Comparison of ENCODE assay signal across 7 mouse cellular contexts in the genomic region with DNA sequence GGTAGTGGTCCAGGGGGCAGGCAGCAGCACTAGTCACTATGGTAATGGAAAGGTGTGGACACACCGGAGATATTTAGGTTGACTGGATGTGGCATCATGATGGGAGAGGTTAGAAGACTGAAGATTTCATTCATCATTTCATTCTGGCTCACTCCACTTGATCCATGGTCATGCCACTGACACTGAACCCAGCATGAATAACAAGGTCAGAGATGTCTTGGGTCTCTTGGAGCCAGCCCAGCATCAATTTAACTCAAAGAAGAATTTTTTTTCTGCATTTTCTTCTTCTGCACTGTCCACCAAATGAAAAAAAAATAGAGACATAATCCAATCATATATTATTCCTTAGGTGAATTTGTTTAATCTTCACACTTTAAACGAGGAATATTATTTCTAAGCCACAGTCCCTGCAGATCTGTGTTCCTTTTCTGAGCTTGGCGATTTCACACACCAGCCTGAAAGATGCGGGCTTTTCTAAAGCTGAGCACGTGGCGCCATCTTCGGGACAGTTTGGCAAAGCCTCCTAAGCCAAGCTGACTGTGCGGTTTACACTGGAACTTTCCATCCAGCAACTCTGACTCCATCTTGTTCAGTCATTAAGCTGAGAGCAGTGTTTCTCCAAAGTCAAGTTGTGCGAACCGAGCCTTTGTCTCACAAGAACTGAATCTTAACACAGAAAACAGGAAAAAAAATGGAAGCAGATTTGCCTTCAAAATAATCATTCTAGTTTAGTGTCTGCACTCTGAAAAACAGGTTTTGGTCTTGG. TPM values are rescaled to one million over a fixed set of nuclear protein-coding genes. Genes with fewer than 3 reads are reported as not detected.
DNase-seq lines count a peak whose midpoint lies in the region; ATAC-seq and TF ChIP-seq lines count a peak whose summit lies in the region.

No protein-coding gene starts in this region.

- DNase-seq in WW6 (ENCODE audit: low read depth, low spot score), result peak; percentile 40
- peak; percentile 87 to 89 for DNase-seq in cerebellum, adult 2 months
- peak; percentile 23 to 88 for DNase-seq in frontal cortex, adult 2 months (ENCODE audit: extremely low spot score in 1 of 2, low spot score in 1 of 2)
- DNase-seq in hindbrain, postnatal 0 days (ENCODE audit: low spot score), result peak; percentile 96
- peak; percentile 76 to 83 for DNase-seq in left cerebral cortex, adult 18-20 months (ENCODE audit: low spot score in 2 of 2)
- DNase-seq in right cerebral cortex, postnatal 25 days, result peak; percentile 75

- H3K4me1 ChIP-seq in cerebellum, adult 2 months (ENCODE audit: control insufficient read depth, insufficient read depth, low read length), result peaks cover 5% of the 10 kb centered on the region; the same call in 1 of the 2 replicates
- no peaks in the 10 kb centered on the region for H3K4me1 ChIP-seq in hindbrain, postnatal 0 days (ENCODE audit: insufficient read depth, low read length)

- TF ChIP-seq POLR2A in cerebellum, adult 2 months (IDR thresholded peaks at IDR 0.05; ENCODE audit: borderline replicate concordance, insufficient read depth, low read length), result no peak

- no peak overlapping the region for H3K9ac ChIP-seq in hindbrain, postnatal 0 days (replicated peaks; ENCODE audit: low read length)

- TF ChIP-seq CTCF in cerebellum, adult 2 months (IDR thresholded peaks at IDR 0.05; ENCODE audit: borderline replicate concordance, insufficient read depth, low read depth, low read length), result peak; percentile 98
- TF ChIP-seq CTCF in hindbrain, postnatal 0 days (IDR thresholded peaks at IDR 0.05; ENCODE audit: low read depth), result peak; percentile 93

- H3K9me3 ChIP-seq in hindbrain, postnatal 0 days (ENCODE audit: low read length), result no peaks in the 10 kb centered on the region

- H3K4me2 ChIP-seq in hindbrain, postnatal 0 days (ENCODE audit: low read depth, low read length), result no peak overlapping the region

- no peaks in the 10 kb centered on the region for H3K27me3 ChIP-seq in cerebellum, adult 2 months (ENCODE audit: control insufficient read depth, insufficient read depth, low read length)
- no peaks in the 10 kb centered on the region for H3K27me3 ChIP-seq in hindbrain, postnatal 0 days (ENCODE audit: insufficient read depth, low read length)

- peak overlapping the region; percentile 49 for H3K4me3 ChIP-seq in cerebellum, adult 2 months (replicated peaks; ENCODE audit: insufficient read depth, low read depth, low read length)
- H3K4me3 ChIP-seq in hindbrain, postnatal 0 days (ENCODE audit: low read length), result no peak overlapping the region

- H3K27ac ChIP-seq in cerebellum, adult 2 months (ENCODE audit: insufficient read depth, low read length), result peak overlapping the region; percentile 65
- H3K27ac ChIP-seq in hindbrain, postnatal 0 days, result no peak overlapping the region

- H3K36me3 ChIP-seq in hindbrain, postnatal 0 days (ENCODE audit: insufficient read depth, low read length), result no peaks in the 10 kb centered on the region

- peak; percentile 91 for ATAC-seq in hindbrain, postnatal 0 days
- peak; percentile 95 for ATAC-seq in megakaryocyte-erythroid progenitor cell, adult 5-6 weeks (replicated peaks; ENCODE audit: low FRiP score, low TSS enrichment, poor library complexity, severe bottlenecking)

- 7% methylated on average over 10 of the region's 10 CpGs for WGBS in cerebellum, adult 2 months
- 21% methylated on average over 10 of the region's 10 CpGs for WGBS in hindbrain, postnatal 0 days

RNA-seq across cellular contexts. Expression of a gene that starts 42.6 kb away (rescaled TPM):
- polyA plus RNA-seq in cerebellum, adult 2 months (2012; rRNA removed), result 13.1 and 17.8 TPM in 2 replicates
- 2.2 and 2.6 TPM in 2 replicates for polyA plus RNA-seq in frontal cortex, adult 2 months (2012; rRNA removed)
- total RNA-seq in hindbrain, postnatal 0 days (2014; rRNA removed), result 0.40 and 2.1 TPM in 2 replicates
- polyA plus RNA-seq in hindbrain, postnatal 0 days (2015; fragmentation: Nextera tagmentation; extraction: Ambion mirVana), result 2.5 and 3.3 TPM in 2 replicates
- total RNA-seq in left cerebral cortex, adult 18-20 months (2021), result 1 to 10 TPM; 3.6 to 3.8 TPM
- total RNA-seq in megakaryocyte-erythroid progenitor cell, adult 5-6 weeks (2014; fragmentation: Nextera tagmentation), result 4.6 and 7.0 TPM in 2 replicates
- total RNA-seq in megakaryocyte-erythroid progenitor cell, adult 5-6 weeks (2017), result 5.0 and 9.1 TPM in 2 replicates

RNA-seq across cellular contexts. Expression of a gene that starts 42.6 kb away (rescaled TPM):
- polyA plus RNA-seq in cerebellum, adult 2 months (2012; rRNA removed), result 240 and 303 TPM in 2 replicates
- 10.1 and 11.0 TPM in 2 replicates for polyA plus RNA-seq in frontal cortex, adult 2 months (2012; rRNA removed)
- total RNA-seq in hindbrain, postnatal 0 days (2014; rRNA removed), result 42.4 and 56.0 TPM in 2 replicates
- polyA plus RNA-seq in hindbrain, postnatal 0 days (2015; fragmentation: Nextera tagmentation; extraction: Ambion mirVana), result 85.9 and 96.3 TPM in 2 replicates
- 10 to 100 TPM; 16.1 to 19.4 TPM for total RNA-seq in left cerebral cortex, adult 18-20 months (2021)
- not detected in 2 replicates for total RNA-seq in megakaryocyte-erythroid progenitor cell, adult 5-6 weeks (2014; fragmentation: Nextera tagmentation)
- not detected in 2 replicates for total RNA-seq in megakaryocyte-erythroid progenitor cell, adult 5-6 weeks (2017)

Comparison
In these comparisons a context has a peak if more than half of its experiments do, and no peak if none do; other contexts are left out.
1. DNase-seq: peak in every context shown above with its lines; median percentile 96 in hindbrain, postnatal 0 days; 88 in cerebellum, adult 2 months; 80 in left cerebral cortex, adult 18-20 months; 75 in right cerebral cortex, postnatal 25 days; 56 in frontal cortex, adult 2 months; 40 in WW6.
2. RNA of a gene that starts 42.6 kb away (total RNA-seq): 42.4 to 56.0 TPM in hindbrain, postnatal 0 days and 16.1 to 19.4 TPM in left cerebral cortex, adult 18-20 months; not detected in megakaryocyte-erythroid progenitor cell, adult 5-6 weeks; every median in the first group is over 10 times any median in the second.